Mouse (Mus musculus): ENCODE data around the gene Astn1.

The Astn1 gene

GRCm38 (mm10) chr1:158633441-158633840 is 271.4 kb downstream of the Astn1 start:
- no peak for DNase-seq

- DNase-seq: no peak
Observed at GRCm38 (mm10) chr1:158641306-158641705, 279.2 kb downstream of the Astn1 start.

GRCm38 (mm10) chr1:158642247-158642646 is 280.2 kb downstream of the Astn1 start:
- no peak for DNase-seq

GRCm38 (mm10) chr1:158652799-158653198 is 290.7 kb downstream of the Astn1 start:
- DNase-seq: no peak

- DNase-seq: peak; percentile 32 to 53
Observed at GRCm38 (mm10) chr1:158653808-158654520, 291.9 kb downstream of the Astn1 start.

- DNase-seq: no peak
Observed at GRCm38 (mm10) chr1:158654571-158655205, 292.6 kb downstream of the Astn1 start.

GRCm38 (mm10) chr1:158656986-158657385 is 294.9 kb downstream of the Astn1 start:
- DNase-seq: no peak

- no peak for DNase-seq
Observed at GRCm38 (mm10) chr1:158666001-158666400, 303.9 kb downstream of the Astn1 start.

GRCm38 (mm10) chr1:158669971-158670592 is 308.0 kb downstream of the Astn1 start:
- DNase-seq: peak; percentile 79 to 80

GRCm38 (mm10) chr1:158687726-158688125 is 325.7 kb downstream of the Astn1 start:
- no peak for DNase-seq

GRCm38 (mm10) chr1:158697423-158697822 is 335.4 kb downstream of the Astn1 start:
- no peak for DNase-seq

GRCm38 (mm10) chr1:158697859-158698569 is 335.9 kb downstream of the Astn1 start:
- no peak for DNase-seq

GRCm38 (mm10) chr1:158699276-158699675 is 337.2 kb downstream of the Astn1 start:
- no peak for DNase-seq

GRCm38 (mm10) chr1:158700147-158700546 is 338.1 kb downstream of the Astn1 start:
- DNase-seq: no peak

GRCm38 (mm10) chr1:158701336-158701735 is 339.3 kb downstream of the Astn1 start:
- DNase-seq: no peak

GRCm38 (mm10) chr1:158713301-158714095 is 351.4 kb downstream of the Astn1 start:
- DNase-seq: peak; percentile 32 to 53

GRCm38 (mm10) chr1:158732868-158733496 is 370.9 kb downstream of the Astn1 start:
- peak in 1 of 2 experiments; percentile 10 for DNase-seq

GRCm38 (mm10) chr1:158739132-158739919 is 377.3 kb downstream of the Astn1 start:
- DNase-seq: peak in 1 of 2 experiments; percentile 4

- DNase-seq: peak; percentile 58 to 65
Observed at GRCm38 (mm10) chr1:158740161-158740766, 378.2 kb downstream of the Astn1 start.

- no peak for DNase-seq
Observed at GRCm38 (mm10) chr1:158740949-158741348, 378.9 kb downstream of the Astn1 start.
